Mouse (Mus musculus) MEL (cell line): ENCODE results near the gene Sptbn1.

ENCODE experiments used
- BHLHE40 ChIP-seq: IDR thresholded peaks from 2 replicates; pipeline ENCODE4 v1.6.1; 2012; ENCODE audit warnings: low read depth, mild to moderate bottlenecking, inconsistent platforms, low read length, improper control_type of control experiment, borderline replicate concordance
- CHD2 ChIP-seq: IDR thresholded peaks from 2 replicates; pipeline ENCODE4 v1.6.1; 2011; ENCODE audit warnings: low read length, improper control_type of control experiment
- CTCF ChIP-seq, 3 experiments: IDR thresholded peaks in 2 of 3; conservative IDR thresholded peaks in 1 of 3; 2 replicates each; pipeline ENCODE4 v1.5.1; 2011 to 2012; ENCODE audit warnings: low read length in 3 of 3, low read depth in 2 of 3, mild to moderate bottlenecking in 2 of 3, improper control_type of control experiment in 1 of 3, inconsistent platforms in 1 of 3, mixed read lengths in 1 of 3, moderate library complexity in 1 of 3; ENCODE audit not compliant: control insufficient read depth in 1 of 3, insufficient read depth in 1 of 3, poor library complexity in 1 of 3, severe bottlenecking in 1 of 3
- E2F4 ChIP-seq: IDR thresholded peaks from 2 replicates; pipeline ENCODE4 v1.6.1; 2011; ENCODE audit warnings: low read depth, low read length, improper control_type of control experiment, borderline replicate concordance
- GABPA ChIP-seq: IDR thresholded peaks from 2 replicates; pipeline ENCODE4 v1.6.1; 2012; ENCODE audit warnings: low read depth, mild to moderate bottlenecking, inconsistent platforms, low read length, improper control_type of control experiment, moderate library complexity
- JUND ChIP-seq: IDR thresholded peaks from 2 replicates; pipeline ENCODE4 v1.6.1; 2011; ENCODE audit warnings: low read depth, mild to moderate bottlenecking, improper control_type of control experiment, low read length
- MAFK ChIP-seq: IDR thresholded peaks from 2 replicates; pipeline ENCODE4 v1.6.1; 2011; ENCODE audit warnings: low read depth, mild to moderate bottlenecking, low read length, improper control_type of control experiment, borderline replicate concordance
- MXI1 ChIP-seq: IDR thresholded peaks from 2 replicates; pipeline ENCODE4 v1.6.1; 2011; ENCODE audit warnings: mild to moderate bottlenecking, low read depth, low read length, improper control_type of control experiment
- MYB ChIP-seq: IDR thresholded peaks from 2 replicates; pipeline ENCODE4 v1.6.1; 2011; ENCODE audit warnings: mild to moderate bottlenecking, low read depth, low read length, improper control_type of control experiment
- NRF1 ChIP-seq: IDR thresholded peaks from 2 replicates; pipeline ENCODE4 v1.6.1; 2014; ENCODE audit warnings: low read depth, mild to moderate bottlenecking, inconsistent platforms, low read length, improper control_type of control experiment, moderate library complexity; ENCODE audit not compliant: poor library complexity, insufficient read depth, severe bottlenecking
- POLR2A ChIP-seq, 2 experiments: IDR thresholded peaks; 2 replicates each; pipeline ENCODE4 v1.6.1; 2011 to 2012; ENCODE audit warnings: low read length in 2 of 2, mild to moderate bottlenecking in 2 of 2, control low read depth in 1 of 2, improper control_type of control experiment in 1 of 2, low read depth in 1 of 2, moderate library complexity in 1 of 2; ENCODE audit not compliant: control insufficient read depth in 1 of 2, insufficient read depth in 1 of 2, poor library complexity in 1 of 2
- POLR2AphosphoS2 ChIP-seq: IDR thresholded peaks from 2 replicates; pipeline ENCODE4 v1.6.1; 2011; ENCODE audit warnings: low read length, improper control_type of control experiment
- TBP ChIP-seq: IDR thresholded peaks from 2 replicates; pipeline ENCODE4 v1.8.0; 2011; ENCODE audit warnings: low read depth, low read length, improper control_type of control experiment
- USF1 ChIP-seq: IDR thresholded peaks from 2 replicates; pipeline ENCODE4 v1.6.1; 2014; ENCODE audit warnings: low read depth, mild to moderate bottlenecking, inconsistent platforms, low read length, improper control_type of control experiment, moderate library complexity

- no peak for TF ChIP-seq MXI1
- TF ChIP-seq POLR2A (IDR thresholded peaks at IDR 0.05; ENCODE audit: control insufficient read depth in 1 of 2, insufficient read depth in 1 of 2, low read depth in 1 of 2, low read length in 2 of 2, poor library complexity in 1 of 2): no peak
- no peak for TF ChIP-seq POLR2AphosphoS2
- no peak for TF ChIP-seq JUND
- no peak for TF ChIP-seq E2F4
- TF ChIP-seq CTCF (IDR thresholded peaks at IDR 0.05 in 2 of 3, conservative IDR thresholded peaks at IDR 0.05 in 1 of 3; ENCODE audit: control insufficient read depth in 1 of 3, insufficient read depth in 1 of 3, low read depth in 2 of 3, low read length in 3 of 3, poor library complexity in 1 of 3, severe bottlenecking in 1 of 3): no peak
- TF ChIP-seq BHLHE40: no peak
- no peak for TF ChIP-seq MYB
- no peak for TF ChIP-seq MAFK
- TF ChIP-seq NRF1: no peak
- no peak for TF ChIP-seq CHD2
- TF ChIP-seq GABPA: no peak
- TF ChIP-seq TBP: no peak
- no peak for TF ChIP-seq USF1
Measured at GRCm38 (mm10) chr11:30258739-30259350, 9.1 kb downstream of the Sptbn1 start.
